Mouse (Mus musculus) heart, embryonic 15.5 days (tissue): Measurements from ENCODE around the gene Pcx. TPM values are rescaled to one million over a fixed set of nuclear protein-coding genes. Genes with fewer than 3 reads are reported as not detected.

Experiments
- ATAC-seq: fragments of 200-750 bp; cut with Nextera tagmentation; replicated peaks from 2 replicates; pipeline ENCODE4 v1.8.0; 2017; ENCODE audit warnings: low read depth, moderate TSS enrichment; ENCODE audit not compliant: insufficient number of reproducible peaks, insufficient read depth, low FRiP score
- H3K27ac ChIP-seq: fragments of 300-500 bp; sonication (generic); 2 replicates; pipeline ENCODE4 v1.5.1; 2015; ENCODE audit warnings: mild to moderate bottlenecking, inconsistent platforms
- H3K27me3 ChIP-seq: fragments of 300-500 bp; sonication (generic); 2 replicates; pipeline ENCODE4 v1.6.1; 2015; ENCODE audit warnings: inconsistent platforms
- H3K36me3 ChIP-seq: fragments of 300-500 bp; sonication (generic); 2 replicates; pipeline ENCODE4 v1.6.1; 2015; ENCODE audit warnings: mild to moderate bottlenecking, inconsistent platforms
- H3K4me1 ChIP-seq: fragments of 300-500 bp; sonication (generic); replicated peaks from 2 replicates; pipeline ENCODE4 v1.6.1; 2015; ENCODE audit warnings: inconsistent platforms
- H3K4me2 ChIP-seq: fragments of 300-500 bp; sonication (generic); 2 replicates; pipeline ENCODE4 v1.6.1; 2015; ENCODE audit warnings: inconsistent platforms, mild to moderate bottlenecking, moderate library complexity
- H3K4me3 ChIP-seq: fragments of 300-500 bp; sonication (generic); 2 replicates; pipeline ENCODE4 v1.5.1; 2015; ENCODE audit warnings: mild to moderate bottlenecking, inconsistent platforms
- H3K9ac ChIP-seq: fragments of 300-500 bp; sonication (generic); 2 replicates; pipeline ENCODE4 v1.6.1; 2015; ENCODE audit warnings: mild to moderate bottlenecking, inconsistent platforms
- H3K9me3 ChIP-seq: fragments of 300-500 bp; sonication (generic); replicated peaks from 2 replicates; pipeline ENCODE4 v1.6.1; 2016; ENCODE audit warnings: inconsistent platforms
- WGBS: fragments of 180-500 bp; shearing (Covaris S2); methylation state at CpG from one replicate; pipeline ENCODE4 v1.1.7; 2015; ENCODE audit warnings: mixed read lengths; 5-methylcytosine and 5-hydroxymethylcytosine counted together
- polyA plus RNA-seq: library from polyadenylated mRNA; unstranded; fragments of >200 nt; fragmentation: Nextera tagmentation; extraction: Ambion mirVana; gene quantifications from 2 replicates; pipeline ENCODE4 v1.2.1, GENCODE M21; 2015

The Pcx gene
- polyA plus RNA-seq, 1 experiment from 2014 or later: 10.5 TPM

DNA sequence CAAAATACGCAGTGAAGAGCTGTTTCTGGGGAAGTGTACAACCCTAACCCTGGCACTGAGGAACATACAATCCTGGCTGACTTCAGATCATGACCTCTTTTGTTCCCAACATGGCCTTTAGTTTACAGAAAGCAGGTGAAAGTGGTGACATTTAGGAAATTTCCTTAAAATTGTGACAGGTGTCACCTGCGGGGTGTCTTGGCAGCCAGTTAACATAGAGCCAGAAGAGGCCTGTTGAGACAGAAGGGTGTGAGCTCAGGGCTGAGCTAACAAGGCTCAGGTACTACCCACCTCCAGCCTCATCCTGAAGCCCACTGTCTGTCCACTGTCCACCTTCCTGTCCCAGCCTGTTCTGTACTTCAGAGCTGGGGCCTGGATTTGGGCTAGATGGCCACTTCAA lies 30.2 kb upstream of the Pcx start:
- no peak overlapping the region for H3K4me3 ChIP-seq
- WGBS: 84% methylated on average over 2 of the region's 2 CpGs

DNA sequence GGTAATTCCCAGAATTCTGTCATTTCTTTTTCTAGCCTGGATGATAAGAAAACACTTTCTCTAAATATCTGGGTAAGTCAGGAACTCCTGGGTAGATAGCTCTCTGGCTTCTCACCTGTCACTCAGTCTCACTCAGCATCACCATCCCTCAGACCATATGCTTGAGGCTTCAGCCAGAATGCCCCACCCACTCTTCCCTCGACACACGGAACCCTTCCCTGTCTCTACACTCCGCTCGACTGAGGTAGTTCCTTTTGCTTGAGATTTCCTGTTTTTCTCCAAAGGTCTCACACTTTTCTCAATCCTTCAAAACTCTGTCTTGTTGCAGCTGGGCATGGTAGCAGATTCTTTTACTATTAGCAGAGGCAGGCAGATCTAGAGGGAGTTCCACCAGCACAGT lies 28.9 kb upstream of the Pcx start:
- Histone ChIP-seq H3K9ac (no peak overlapping the region), H3K36me3 (no peaks in the 10 kb centered on the region), H3K4me3 (no peak overlapping the region), H3K27ac (no peak overlapping the region), H3K4me1 (peaks cover 17% of the 10 kb centered on the region), H3K9me3 (no peaks in the 10 kb centered on the region), H3K4me2 (no peak overlapping the region), H3K27me3 (peaks cover 9% of the 10 kb centered on the region)
- ATAC-seq: no peak
- WGBS: 29% methylated on average over 4 of the region's 4 CpGs

More for the DNA sequence above, 30.2 kb upstream of the Pcx start:
- Histone ChIP-seq H3K27ac (no peak overlapping the region), H3K4me2 (no peak overlapping the region), H3K9me3 (no peaks in the 10 kb centered on the region), H3K4me1 (peaks cover 17% of the 10 kb centered on the region), H3K27me3 (peaks cover 21% of the 10 kb centered on the region), H3K9ac (no peak overlapping the region), H3K36me3 (no peaks in the 10 kb centered on the region)
- no peak for ATAC-seq

DNA sequence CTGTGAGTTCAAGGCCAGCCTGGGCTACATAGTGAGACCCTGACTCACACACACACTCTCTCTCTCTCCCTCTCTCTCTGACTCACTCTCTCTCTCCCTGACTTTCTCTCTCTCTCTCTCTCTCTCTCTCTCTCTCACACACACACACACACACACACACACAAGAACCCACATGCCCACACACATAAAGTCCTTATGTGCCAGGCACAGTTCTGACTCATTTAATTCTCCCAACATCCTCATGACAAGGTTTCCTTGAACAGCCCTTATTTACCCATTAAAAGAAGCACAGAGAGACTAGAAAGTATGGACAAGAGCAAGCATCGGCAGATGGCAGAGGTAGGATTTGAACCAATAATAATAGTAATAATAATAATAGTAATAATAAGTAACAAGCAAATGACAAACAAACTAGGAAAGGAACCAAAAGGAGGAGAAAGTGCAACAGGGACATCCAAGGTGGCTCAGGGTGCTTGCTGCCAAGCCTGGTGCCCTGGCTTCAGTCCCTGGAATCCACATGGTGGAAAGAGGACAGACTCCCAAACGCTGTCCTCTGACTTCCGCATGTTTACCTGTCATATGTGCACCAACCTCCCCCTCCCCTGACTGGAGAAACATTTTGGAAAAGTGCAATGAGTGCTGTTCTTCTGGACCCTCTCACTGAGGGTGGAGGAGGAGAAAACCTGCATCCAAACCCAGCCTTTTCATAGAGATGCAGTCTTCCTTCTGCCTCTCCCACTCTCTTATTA lies 28.0 kb upstream of the Pcx start:
- Histone ChIP-seq H3K4me3 (no peak overlapping the region), H3K9me3 (no peaks in the 10 kb centered on the region)
- 80% methylated on average over 3 of the region's 3 CpGs for WGBS

DNA sequence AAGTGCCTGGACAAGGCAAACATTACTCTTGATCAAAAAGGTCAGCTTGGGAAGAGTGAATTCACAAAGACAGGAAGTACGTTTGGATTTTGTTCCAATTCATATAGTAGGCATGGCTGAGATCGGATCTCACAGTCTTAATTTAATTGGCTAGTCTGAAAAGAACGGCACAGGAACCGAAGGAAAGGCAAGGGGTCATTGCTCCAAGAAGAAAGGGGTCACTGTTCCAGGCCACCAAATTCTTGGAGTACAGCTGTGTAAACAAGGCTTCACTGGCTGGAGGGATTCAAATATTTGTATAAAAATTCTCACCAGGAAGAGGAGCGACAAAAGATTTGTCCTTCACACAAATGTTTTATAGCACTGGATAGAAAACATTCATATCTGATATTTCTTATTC lies 25.3 kb upstream of the Pcx start:
- Histone ChIP-seq H3K4me2 (no peak overlapping the region), H3K4me3 (no peak overlapping the region), H3K27me3 (no peaks in the 10 kb centered on the region), H3K9me3 (no peaks in the 10 kb centered on the region), H3K4me1 (peaks cover 12% of the 10 kb centered on the region), H3K9ac (no peak overlapping the region), H3K36me3 (no peaks in the 10 kb centered on the region), H3K27ac (no peak overlapping the region)
- WGBS: 48% methylated on average over 5 of the region's 5 CpGs
- ATAC-seq: no peak

More for the DNA sequence above, 28.0 kb upstream of the Pcx start:
- H3K36me3 ChIP-seq: no peaks in the 10 kb centered on the region
- peaks cover 8% of the 10 kb centered on the region for H3K4me1 ChIP-seq
- no peak for ATAC-seq
- no peak overlapping the region for H3K4me2 ChIP-seq
- H3K27me3 ChIP-seq: no peaks in the 10 kb centered on the region; the same call in 1 of the 2 replicates
- no peak overlapping the region for H3K27ac ChIP-seq
- no peak overlapping the region for H3K9ac ChIP-seq

DNA sequence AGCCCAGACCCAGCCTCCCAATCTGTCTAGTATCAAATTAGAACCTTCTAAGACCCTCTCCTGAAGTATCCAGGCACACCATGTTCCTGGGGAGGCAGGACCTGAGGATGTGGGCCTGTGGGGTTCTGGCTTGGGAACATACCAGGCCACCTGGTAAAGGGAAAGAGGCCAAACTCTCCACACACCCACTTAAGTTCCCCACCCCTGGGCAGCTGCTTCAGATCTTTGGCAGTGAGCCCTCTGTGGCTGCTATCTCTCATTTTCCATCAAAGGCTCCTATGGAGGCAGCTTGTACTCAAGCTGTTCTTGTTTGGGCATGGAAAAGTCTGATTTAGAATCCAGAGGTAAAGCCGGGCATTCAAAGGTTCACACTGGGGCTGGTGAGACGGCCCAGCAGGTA lies 22.4 kb upstream of the Pcx start:
- Histone ChIP-seq H3K4me3 (no peak overlapping the region), H3K27ac (no peak overlapping the region), H3K9me3 (no peaks in the 10 kb centered on the region), H3K27me3 (no peaks in the 10 kb centered on the region), H3K4me1 (peaks cover 12% of the 10 kb centered on the region), H3K9ac (peak overlapping the region; percentile 19; the same call in 1 of the 2 replicates), H3K4me2 (no peak overlapping the region), H3K36me3 (no peaks in the 10 kb centered on the region)
- WGBS: 40% methylated on average over 2 of the region's 2 CpGs
- ATAC-seq: no peak; the same call in 1 of the 2 replicates

DNA sequence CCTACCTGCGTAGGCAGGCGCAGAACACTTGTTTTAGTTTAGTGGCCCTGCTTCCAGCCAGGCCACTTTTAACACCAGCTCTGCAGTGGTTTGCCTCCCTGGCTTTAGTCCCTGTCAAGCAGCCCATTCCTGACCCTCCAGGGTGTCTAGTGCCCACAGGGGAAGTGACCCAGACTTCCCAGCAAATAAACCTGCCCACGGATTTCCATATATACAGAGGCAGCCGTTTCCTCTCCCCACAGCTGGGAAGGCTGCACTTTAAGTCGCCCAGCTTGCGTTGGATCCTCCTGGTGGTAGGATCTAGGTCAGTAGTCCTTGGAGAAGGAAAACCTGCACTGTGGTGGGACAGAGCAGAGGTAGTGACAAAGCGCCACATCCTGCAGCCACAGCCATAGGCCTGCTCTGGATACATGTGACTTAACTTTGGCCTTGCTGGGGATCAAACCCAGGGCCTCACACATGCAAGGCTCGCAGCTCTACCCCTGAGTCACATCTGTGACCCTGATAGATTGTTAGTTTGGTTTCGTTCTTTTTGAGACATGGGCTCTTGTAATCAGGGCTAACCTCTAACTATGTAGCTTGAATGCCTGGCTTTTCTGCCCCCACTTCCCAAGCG lies 19.1 kb upstream of the Pcx start:
- Histone ChIP-seq H3K27ac (no peak overlapping the region), H3K36me3 (no peaks in the 10 kb centered on the region), H3K4me3 (no peak overlapping the region), H3K4me2 (no peak overlapping the region), H3K9ac (no peak overlapping the region), H3K4me1 (peaks cover 12% of the 10 kb centered on the region), H3K27me3 (no peaks in the 10 kb centered on the region), H3K9me3 (no peaks in the 10 kb centered on the region)
- ATAC-seq: no peak
- WGBS: 62% methylated on average over 10 of the region's 10 CpGs

DNA sequence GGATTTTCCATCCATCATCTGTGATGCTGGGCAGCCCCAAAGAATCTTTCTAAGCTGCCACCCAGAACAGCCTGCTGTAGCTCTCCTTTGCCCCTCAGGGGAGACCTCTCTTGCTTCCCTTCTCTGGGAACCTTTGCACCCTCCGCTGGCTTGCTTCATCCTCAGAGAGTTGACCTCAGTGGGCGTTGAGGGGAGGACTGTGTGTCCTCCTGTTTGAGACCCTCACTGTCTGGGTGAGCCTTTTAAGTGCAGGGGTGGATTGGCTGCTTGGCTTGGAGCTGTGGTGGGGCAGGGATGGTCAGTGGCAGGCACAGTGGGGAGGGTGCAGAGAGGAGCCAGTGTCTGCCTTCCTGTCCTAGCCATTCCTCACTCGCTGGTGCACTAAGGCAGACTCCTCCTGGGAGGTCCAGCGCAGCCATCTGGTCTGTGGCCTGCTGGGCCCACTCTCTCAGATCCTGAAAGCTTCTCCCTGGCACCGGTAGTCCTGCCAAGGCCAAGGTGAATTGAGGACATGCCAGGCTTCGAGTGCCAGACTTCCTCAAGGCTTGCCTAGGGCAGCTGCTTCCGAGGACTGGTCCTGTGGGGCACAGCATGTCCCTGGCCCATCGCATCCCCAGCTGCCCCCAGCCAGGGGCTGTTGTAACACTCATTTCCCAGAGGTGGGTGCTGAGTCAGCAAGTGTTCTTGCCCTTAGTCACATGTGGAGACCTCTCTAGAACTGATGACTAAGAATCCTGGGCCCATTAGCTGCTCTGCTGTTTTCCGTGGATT lies 17.6 kb upstream of the Pcx start:
- peaks cover 12% of the 10 kb centered on the region for H3K4me1 ChIP-seq
- H3K36me3 ChIP-seq: no peaks in the 10 kb centered on the region
- no peak for ATAC-seq
- 60% methylated on average over 9 of the region's 9 CpGs for WGBS
- H3K9ac ChIP-seq: no peak overlapping the region
- H3K4me3 ChIP-seq: no peak overlapping the region
- H3K9me3 ChIP-seq: no peaks in the 10 kb centered on the region
- no peaks in the 10 kb centered on the region for H3K27me3 ChIP-seq
- H3K4me2 ChIP-seq: no peak overlapping the region
- H3K27ac ChIP-seq: no peak overlapping the region

DNA sequence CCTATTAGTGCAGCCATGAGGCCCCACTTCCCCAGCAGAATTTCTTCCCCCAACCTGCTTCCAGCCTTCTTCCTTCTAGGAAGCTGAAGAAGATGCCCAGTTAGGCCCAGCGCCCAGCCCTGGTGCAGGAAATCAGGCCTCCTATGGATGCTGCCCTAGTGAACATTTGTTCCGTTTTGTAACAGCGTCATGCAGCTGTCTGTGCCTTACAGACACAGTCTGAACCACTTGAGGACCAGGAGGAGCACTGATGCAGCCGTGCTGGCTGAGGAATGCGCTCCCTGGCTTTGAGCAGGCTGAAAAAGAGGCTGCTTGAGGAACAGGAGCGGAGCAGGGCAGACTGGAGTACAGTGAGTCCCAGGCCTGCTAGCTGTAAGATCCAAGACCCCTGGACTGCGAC lies 15.6 kb upstream of the Pcx start:
- Histone ChIP-seq H3K36me3 (no peaks in the 10 kb centered on the region), H3K27me3 (no peaks in the 10 kb centered on the region), H3K27ac (no peak overlapping the region), H3K4me2 (no peak overlapping the region), H3K9ac (no peak overlapping the region), H3K4me3 (no peak overlapping the region), H3K9me3 (no peaks in the 10 kb centered on the region), H3K4me1 (peaks cover 5% of the 10 kb centered on the region)
- WGBS: 61% methylated on average over 7 of the region's 7 CpGs
- no peak for ATAC-seq

DNA sequence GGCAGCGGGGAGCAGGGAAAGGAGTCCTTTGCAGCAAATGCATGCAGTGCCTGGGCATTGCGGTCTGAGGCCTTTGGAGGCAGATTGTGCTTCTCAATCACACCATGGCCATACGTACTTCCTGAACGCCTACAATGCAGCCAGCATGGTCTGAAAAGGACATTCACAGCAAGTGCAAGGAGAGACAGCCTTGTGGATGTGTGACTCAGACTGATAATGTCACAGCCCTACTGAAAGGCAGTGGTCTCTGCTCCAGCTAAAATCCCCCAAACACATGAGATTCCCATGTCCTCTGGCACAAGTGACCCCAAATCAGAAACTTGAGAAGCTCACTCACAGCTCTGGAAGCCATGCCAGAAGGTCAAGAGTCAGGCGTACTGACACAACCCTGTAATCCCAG lies 14.5 kb upstream of the Pcx start:
- Histone ChIP-seq H3K4me3 (no peak overlapping the region), H3K27me3 (no peaks in the 10 kb centered on the region), H3K9ac (no peak overlapping the region), H3K4me2 (no peak overlapping the region), H3K27ac (no peak overlapping the region), H3K36me3 (no peaks in the 10 kb centered on the region), H3K4me1 (peaks cover 5% of the 10 kb centered on the region), H3K9me3 (no peaks in the 10 kb centered on the region)
- ATAC-seq: no peak
- WGBS: 81% methylated on average over 5 of the region's 5 CpGs

DNA sequence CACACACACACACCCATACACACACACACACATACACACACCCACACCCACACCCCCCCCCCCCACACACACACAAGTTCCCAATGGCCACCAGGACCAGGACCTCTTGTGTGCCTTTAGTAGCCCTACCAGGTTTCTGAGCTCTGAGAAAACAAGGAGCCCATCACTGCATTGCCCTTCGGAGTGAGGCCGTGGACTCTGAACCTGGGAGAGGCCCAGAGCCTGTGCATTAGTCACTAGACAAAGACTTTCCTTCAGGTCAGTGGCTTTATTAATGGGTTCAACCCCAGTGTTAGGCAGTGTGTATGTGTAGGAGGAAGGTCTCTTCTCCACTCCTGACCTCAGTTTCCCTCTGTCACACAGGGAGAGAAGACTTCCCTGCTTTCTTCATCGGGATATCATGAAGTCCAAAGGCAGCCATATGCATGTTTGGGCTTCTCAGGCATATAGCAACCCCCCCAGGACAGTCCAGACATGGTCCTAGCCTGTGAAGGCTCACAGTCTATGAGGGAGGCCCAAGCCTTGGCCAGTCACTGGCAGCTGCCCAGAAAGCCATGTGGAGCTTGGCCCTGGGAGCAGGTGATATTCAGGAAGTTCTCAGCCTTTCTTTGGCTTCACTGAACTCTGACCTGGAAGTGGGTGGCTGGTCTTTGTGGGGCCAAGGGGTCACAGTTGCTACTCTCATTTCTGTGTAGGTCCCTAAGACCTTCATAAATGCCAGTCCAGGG lies 13.6 kb upstream of the Pcx start:
- no peaks in the 10 kb centered on the region for H3K9me3 ChIP-seq
- peaks cover 5% of the 10 kb centered on the region for H3K4me1 ChIP-seq
- H3K4me3 ChIP-seq: no peak overlapping the region
- no peak overlapping the region for H3K9ac ChIP-seq
- H3K27me3 ChIP-seq: no peaks in the 10 kb centered on the region
- ATAC-seq: no peak
- H3K36me3 ChIP-seq: no peaks in the 10 kb centered on the region
- no peak overlapping the region for H3K4me2 ChIP-seq
- 88% methylated on average over 3 of the region's 3 CpGs for WGBS
- H3K27ac ChIP-seq: no peak overlapping the region
